Mouse (Mus musculus): ENCODE results near the gene Lyve1. TPM values are rescaled to one million over a fixed set of nuclear protein-coding genes. Genes with fewer than 3 reads are reported as not detected.

The Lyve1 gene
- polyA plus RNA-seq, 1 experiment from 2014 or later = 5.7 TPM

DNA sequence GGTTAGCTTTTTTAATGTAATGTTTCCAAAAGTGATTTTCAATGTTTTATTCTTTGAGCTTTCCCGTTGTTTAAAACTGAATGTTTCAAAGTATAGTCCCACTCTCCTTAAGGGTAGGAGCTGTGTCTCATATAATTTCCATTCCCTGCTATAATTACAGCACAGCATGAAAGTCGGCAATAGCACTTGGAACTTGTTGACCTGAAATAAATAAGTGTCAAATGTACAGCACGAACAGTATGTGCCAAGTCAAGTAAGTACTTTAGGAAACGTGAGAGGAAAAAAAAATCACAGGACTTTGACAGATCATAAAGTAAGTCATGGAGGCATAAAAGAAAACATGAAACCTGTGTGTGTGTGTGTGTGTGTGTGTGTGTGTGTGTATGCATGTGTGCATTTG lies 41.0 kb downstream of the Lyve1 start:
- Histone ChIP-seq H3K9me3 (replicated peaks) (no peaks in the 10 kb centered on the region), H3K27me3 (replicated peaks) (no peaks in the 10 kb centered on the region), H3K4me2 (no peak overlapping the region), H3K9ac (replicated peaks) (no peak overlapping the region), H3K27ac (replicated peaks) (no peak overlapping the region), H3K4me1 (peaks cover 14% of the 10 kb centered on the region; the same call in 1 of the 2 replicates), H3K4me3 (replicated peaks) (no peak overlapping the region), H3K36me3 (peaks cover 26% of the 10 kb centered on the region)
- ATAC-seq (ENCODE audit: low FRiP score) = no peak
- 59% methylated on average over 4 of the region's 4 CpGs for WGBS

DNA sequence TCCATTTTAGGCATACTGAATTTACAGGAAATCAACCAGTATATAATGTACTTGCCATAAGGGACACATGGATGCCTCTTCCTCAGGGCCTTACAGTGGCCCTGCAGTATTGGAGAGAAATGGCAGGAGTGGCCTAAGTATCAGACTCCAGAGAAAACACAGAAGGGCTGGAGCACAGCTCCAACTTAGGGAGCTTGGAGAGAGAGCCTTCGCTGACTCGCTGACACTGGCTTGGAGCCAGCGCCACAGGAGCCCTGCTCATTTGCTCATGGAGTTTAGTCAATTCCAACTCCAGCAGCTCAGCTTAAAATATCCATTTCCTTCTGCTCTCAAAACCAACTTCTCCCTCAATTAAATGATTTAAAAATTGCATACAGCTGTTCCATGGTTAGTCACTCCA lies 41.4 kb downstream of the Lyve1 start:
- H3K9me3 ChIP-seq (replicated peaks) = no peaks in the 10 kb centered on the region
- ATAC-seq (ENCODE audit: low FRiP score) = no peak
- no peak overlapping the region for H3K4me2 ChIP-seq
- H3K27ac ChIP-seq (replicated peaks) = peak overlapping the region; percentile 37; the same call in 1 of the 2 replicates
- peaks cover 23% of the 10 kb centered on the region for H3K36me3 ChIP-seq
- H3K4me3 ChIP-seq (replicated peaks) = no peak overlapping the region
- H3K4me1 ChIP-seq = peaks cover 14% of the 10 kb centered on the region; the same call in 1 of the 2 replicates
- H3K9ac ChIP-seq (replicated peaks) = no peak overlapping the region
- 53% methylated on average over 3 of the region's 3 CpGs for WGBS
- H3K27me3 ChIP-seq (replicated peaks) = no peaks in the 10 kb centered on the region

DNA sequence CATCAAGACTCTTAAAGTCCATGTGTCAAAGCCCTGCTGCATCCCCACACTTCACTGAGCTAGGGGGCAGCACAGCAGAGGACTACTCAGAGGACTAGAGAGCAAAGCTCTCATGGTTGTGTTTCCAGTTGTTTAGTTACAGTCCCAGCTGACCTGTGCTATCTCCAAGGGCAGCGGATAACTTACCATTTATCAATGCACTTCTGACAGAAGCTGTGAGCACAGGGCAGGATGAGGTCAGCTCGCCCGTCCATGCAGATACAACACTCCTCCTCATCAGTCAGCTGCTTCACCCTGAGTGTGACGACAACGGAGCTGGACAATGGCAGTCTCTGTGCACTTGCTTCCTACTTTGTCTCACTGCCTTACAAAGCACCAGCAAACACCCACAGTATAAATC lies 42.0 kb downstream of the Lyve1 start:
- WGBS = 13% methylated on average over 5 of the region's 5 CpGs
- peaks cover 23% of the 10 kb centered on the region for H3K36me3 ChIP-seq
- no peaks in the 10 kb centered on the region for H3K27me3 ChIP-seq (replicated peaks)
- H3K27ac ChIP-seq (replicated peaks) = peak overlapping the region; percentile 37; the same call in 1 of the 2 replicates
- H3K4me1 ChIP-seq = peaks cover 14% of the 10 kb centered on the region; the same call in 1 of the 2 replicates
- no peaks in the 10 kb centered on the region for H3K9me3 ChIP-seq (replicated peaks)
- ATAC-seq (ENCODE audit: low FRiP score) = no peak; the same call in 1 of the 2 replicates
- H3K4me3 ChIP-seq (replicated peaks) = no peak overlapping the region
- H3K4me2 ChIP-seq = no peak overlapping the region
- no peak overlapping the region for H3K9ac ChIP-seq (replicated peaks)

DNA sequence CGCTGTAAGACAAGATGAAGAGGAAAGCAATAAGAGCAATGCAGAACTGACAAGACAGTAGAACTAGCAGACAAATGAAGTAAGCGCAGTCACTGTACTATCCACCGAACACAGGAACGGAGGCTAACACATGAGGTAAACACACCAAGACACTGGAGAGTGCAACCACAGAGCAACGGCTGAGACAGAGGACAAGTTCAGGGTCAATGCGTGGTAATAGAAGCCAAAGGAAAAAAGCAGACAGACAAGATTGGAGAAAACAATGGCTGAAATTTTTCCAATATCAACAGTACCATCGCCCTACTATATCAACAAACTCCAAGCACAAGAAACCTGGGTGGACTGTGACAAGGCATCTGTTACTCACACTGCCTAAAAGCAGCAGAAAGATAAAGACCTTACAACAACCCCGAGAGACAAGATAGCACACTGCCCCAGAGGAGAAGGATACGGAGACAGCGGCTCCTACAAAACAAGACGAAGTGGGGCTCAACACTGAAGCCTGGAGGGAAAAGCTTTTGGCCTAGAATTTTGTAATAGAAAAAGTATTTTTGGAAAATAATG lies 44.2 kb downstream of the Lyve1 start:
- ATAC-seq (ENCODE audit: low FRiP score) = no peak
- no peak overlapping the region for H3K9ac ChIP-seq (replicated peaks)
- no peak overlapping the region for H3K27ac ChIP-seq (replicated peaks)
- H3K4me1 ChIP-seq = peaks cover 14% of the 10 kb centered on the region; the same call in 1 of the 2 replicates
- no peak overlapping the region for H3K4me3 ChIP-seq (replicated peaks)
- 90% methylated on average over 11 of the region's 11 CpGs for WGBS
- H3K36me3 ChIP-seq = peaks cover 15% of the 10 kb centered on the region
- H3K4me2 ChIP-seq = no peak overlapping the region
- H3K27me3 ChIP-seq (replicated peaks) = no peaks in the 10 kb centered on the region
- no peaks in the 10 kb centered on the region for H3K9me3 ChIP-seq (replicated peaks)

DNA sequence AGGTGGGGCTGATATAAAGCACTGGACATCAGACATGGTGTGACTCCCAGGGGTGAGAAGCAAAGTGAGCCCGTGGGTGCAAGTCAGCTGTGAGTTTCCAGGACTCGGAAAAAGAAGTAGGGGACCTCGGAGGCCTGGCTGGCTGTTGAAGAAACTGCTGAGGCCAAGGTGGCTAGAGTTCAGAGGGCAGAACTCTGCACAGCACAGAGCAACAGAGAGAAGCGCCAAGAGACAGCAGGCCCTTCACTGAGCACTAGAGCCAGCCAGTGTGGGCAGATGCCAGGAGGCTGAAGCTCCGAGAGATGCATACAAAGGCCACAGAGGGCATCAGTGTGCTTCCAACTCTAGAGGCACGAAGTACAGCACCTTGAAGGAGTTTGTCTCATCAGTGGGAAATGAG lies 44.8 kb downstream of the Lyve1 start:
- no peak overlapping the region for H3K27ac ChIP-seq (replicated peaks)
- H3K9ac ChIP-seq (replicated peaks) = no peak overlapping the region
- no peak overlapping the region for H3K4me2 ChIP-seq
- no peak overlapping the region for H3K4me3 ChIP-seq (replicated peaks)
- ATAC-seq (ENCODE audit: low FRiP score) = no peak
- 85% methylated on average over 6 of the region's 6 CpGs for WGBS
- no peaks in the 10 kb centered on the region for H3K9me3 ChIP-seq (replicated peaks)
- peaks cover 12% of the 10 kb centered on the region; the same call in 1 of the 2 replicates for H3K4me1 ChIP-seq
- H3K27me3 ChIP-seq (replicated peaks) = no peaks in the 10 kb centered on the region
- H3K36me3 ChIP-seq = peaks cover 11% of the 10 kb centered on the region

DNA sequence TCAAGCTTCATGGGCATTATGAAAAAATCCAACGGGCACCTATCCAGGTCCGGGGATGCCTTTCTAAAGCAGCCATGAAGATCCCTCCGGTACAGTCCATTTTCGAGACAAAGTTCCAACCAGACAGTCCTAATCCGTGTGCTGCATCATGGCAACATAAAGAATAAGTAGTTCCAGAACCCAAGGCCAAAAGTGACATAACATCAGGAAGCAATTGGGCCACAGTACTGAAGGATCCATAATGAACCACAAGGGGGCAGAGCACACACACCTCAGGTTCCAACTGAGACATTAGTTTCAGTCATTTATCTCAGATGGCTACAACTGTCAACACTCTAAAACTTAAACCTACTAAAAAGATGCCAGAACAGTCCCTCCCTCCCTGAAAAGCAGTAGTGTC lies 47.0 kb downstream of the Lyve1 start:
- H3K36me3 ChIP-seq = peaks cover 15% of the 10 kb centered on the region
- peak; percentile 53; the same call in 1 of the 2 replicates for ATAC-seq (ENCODE audit: low FRiP score)
- no peaks in the 10 kb centered on the region for H3K27me3 ChIP-seq (replicated peaks)
- 78% methylated on average over 5 of the region's 5 CpGs for WGBS
- no peak overlapping the region for H3K4me3 ChIP-seq (replicated peaks)
- no peak overlapping the region for H3K4me2 ChIP-seq
- 0 out of 2 replicates have a peak, but pooled peaks cover under 1% of the 10 kb centered on the region for H3K4me1 ChIP-seq
- no peak overlapping the region for H3K9ac ChIP-seq (replicated peaks)
- no peaks in the 10 kb centered on the region for H3K9me3 ChIP-seq (replicated peaks)
- H3K27ac ChIP-seq (replicated peaks) = no peak overlapping the region

DNA sequence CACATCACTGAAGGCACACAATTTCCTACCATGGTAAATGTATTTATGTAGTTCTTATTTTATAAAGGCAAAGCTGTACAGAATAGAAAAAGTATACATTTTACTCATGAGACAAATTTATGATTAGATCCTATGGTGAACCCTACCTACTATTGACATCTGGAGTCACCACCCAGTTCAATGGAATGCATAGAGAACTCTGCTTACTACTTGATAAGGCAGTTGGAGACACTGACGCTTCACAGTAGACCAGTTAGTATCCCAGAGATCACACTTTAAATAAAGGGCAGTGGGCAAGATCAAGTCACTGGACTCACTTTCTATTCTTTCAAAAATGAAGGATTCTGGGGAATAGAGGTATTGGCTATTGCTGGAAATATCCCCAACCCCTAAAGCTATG lies 49.1 kb downstream of the Lyve1 start:
- no peak overlapping the region for H3K4me2 ChIP-seq
- no peaks in the 10 kb centered on the region for H3K9me3 ChIP-seq (replicated peaks)
- 95% methylated on average over 1 of the region's 1 CpGs for WGBS
- H3K9ac ChIP-seq (replicated peaks) = no peak overlapping the region
- no peak overlapping the region for H3K4me3 ChIP-seq (replicated peaks)
- H3K27me3 ChIP-seq (replicated peaks) = no peaks in the 10 kb centered on the region
- H3K4me1 ChIP-seq = 0 out of 2 replicates have a peak, but pooled peaks cover 7% of the 10 kb centered on the region
- no peak overlapping the region for H3K27ac ChIP-seq (replicated peaks)
- H3K36me3 ChIP-seq = peaks cover 15% of the 10 kb centered on the region
- no peak for ATAC-seq (ENCODE audit: low FRiP score)

DNA sequence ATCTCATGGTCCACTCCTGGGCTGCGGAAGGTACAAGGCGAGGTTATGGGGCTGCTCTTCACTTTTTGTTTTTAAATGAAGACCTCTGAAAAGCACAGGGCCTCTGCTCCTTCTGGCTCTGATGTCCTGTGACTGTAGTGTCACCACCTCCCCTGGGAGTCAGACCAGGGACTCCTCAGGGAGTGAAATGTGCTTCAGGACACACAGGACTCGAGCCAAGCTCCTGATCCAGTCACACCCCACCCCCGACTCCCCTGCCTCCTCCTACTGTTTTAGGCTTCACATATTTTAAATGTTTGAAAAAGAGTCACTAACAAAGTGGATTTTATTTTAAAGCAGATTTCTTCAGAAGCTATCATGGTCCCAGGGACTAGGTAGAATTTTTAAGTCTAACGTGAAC lies 51.5 kb downstream of the Lyve1 start:
- Histone ChIP-seq H3K27ac (replicated peaks) (no peak overlapping the region), H3K9ac (replicated peaks) (no peak overlapping the region), H3K9me3 (replicated peaks) (no peaks in the 10 kb centered on the region), H3K4me3 (replicated peaks) (no peak overlapping the region), H3K36me3 (peaks cover 11% of the 10 kb centered on the region), H3K4me1 (0 out of 2 replicates have a peak, but pooled peaks cover 7% of the 10 kb centered on the region), H3K27me3 (replicated peaks) (no peaks in the 10 kb centered on the region), H3K4me2 (no peak overlapping the region)
- no peak for ATAC-seq (ENCODE audit: low FRiP score)
- WGBS = 81% methylated on average over 5 of the region's 5 CpGs

DNA sequence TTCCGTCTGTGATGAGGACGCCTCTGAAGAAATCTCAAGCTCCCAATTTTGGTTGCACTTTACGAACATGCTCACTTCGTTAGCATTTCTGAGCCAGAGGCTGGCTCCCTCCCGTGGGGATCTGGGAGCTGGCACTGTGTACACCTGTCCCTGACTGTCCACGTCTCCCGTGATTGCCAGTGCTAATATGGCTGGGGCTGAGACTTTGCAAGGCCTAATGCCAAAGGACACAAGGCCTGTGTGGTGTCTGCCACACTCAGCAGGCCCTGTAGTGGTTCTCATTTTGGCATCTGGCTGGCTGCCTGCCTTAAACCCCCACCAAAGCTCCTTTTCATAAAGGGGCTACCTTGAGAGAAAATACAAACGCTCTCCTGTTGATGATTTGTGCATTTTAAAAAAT lies 52.0 kb downstream of the Lyve1 start:
- no peak overlapping the region for H3K27ac ChIP-seq (replicated peaks)
- ATAC-seq (ENCODE audit: low FRiP score) = no peak
- no peaks in the 10 kb centered on the region for H3K9me3 ChIP-seq (replicated peaks)
- WGBS = 82% methylated on average over 8 of the region's 8 CpGs
- H3K27me3 ChIP-seq (replicated peaks) = no peaks in the 10 kb centered on the region
- H3K9ac ChIP-seq (replicated peaks) = no peak overlapping the region
- peaks cover 11% of the 10 kb centered on the region for H3K36me3 ChIP-seq
- no peak overlapping the region for H3K4me2 ChIP-seq
- no peak overlapping the region for H3K4me3 ChIP-seq (replicated peaks)
- H3K4me1 ChIP-seq = 0 out of 2 replicates have a peak, but pooled peaks cover 7% of the 10 kb centered on the region

DNA sequence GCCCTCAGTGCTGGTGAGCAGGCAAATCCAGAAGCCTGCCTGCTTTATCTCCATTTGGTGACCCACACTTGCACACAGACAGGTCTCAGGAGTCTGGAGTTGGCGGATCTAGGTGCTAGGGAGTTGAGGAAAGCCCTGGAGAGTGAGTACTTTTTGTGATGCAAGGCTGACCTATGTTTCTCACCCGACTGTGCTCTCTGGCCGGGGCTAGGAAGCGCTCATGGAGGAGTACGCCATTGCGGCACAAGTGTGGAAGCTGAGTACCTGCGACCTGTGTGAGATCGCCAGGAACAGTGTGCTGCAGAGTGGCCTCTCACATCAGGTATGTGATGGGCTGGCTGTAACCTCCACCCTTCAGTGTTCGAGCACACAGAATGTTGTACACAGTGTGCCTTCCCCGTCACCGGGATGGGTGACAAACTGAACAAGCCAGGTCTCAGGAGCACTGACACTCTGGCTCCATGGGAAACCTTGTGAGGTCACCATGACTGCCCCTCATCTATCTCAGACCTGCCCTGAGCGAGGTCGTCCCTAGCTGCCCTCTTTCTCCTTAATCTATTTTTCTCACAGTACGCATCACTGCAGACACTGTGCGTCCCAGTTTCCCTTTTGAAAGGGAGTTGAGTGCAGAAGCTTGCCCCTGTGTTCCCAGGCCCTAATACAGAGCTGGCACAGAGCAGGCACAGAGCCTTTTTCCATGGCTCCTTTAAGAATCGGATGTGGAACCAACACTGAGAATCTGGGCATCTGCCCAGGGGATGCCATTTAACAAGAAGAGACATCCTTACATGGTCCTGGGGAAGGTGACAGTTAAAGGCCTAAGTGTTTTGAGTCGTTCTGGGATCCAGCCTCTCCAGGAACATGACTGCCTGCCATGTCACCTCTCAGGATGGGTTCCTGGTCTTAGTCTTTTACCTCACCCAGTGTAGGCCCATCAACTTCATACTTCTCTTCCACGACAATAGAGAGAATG lies 53.2 kb downstream of the Lyve1 start:
- H3K36me3 ChIP-seq = peaks cover 11% of the 10 kb centered on the region
- peak overlapping the region; percentile 54; the same call in 1 of the 2 replicates for H3K27ac ChIP-seq (replicated peaks)
- 82% methylated on average over 18 of the region's 18 CpGs for WGBS
- H3K4me2 ChIP-seq = no peak overlapping the region
- no peaks in the 10 kb centered on the region for H3K27me3 ChIP-seq (replicated peaks)
- no peak for ATAC-seq (ENCODE audit: low FRiP score)
- 0 out of 2 replicates have a peak, but pooled peaks cover 7% of the 10 kb centered on the region for H3K4me1 ChIP-seq
- H3K9ac ChIP-seq (replicated peaks) = no peak overlapping the region
- H3K4me3 ChIP-seq (replicated peaks) = no peak overlapping the region
- no peaks in the 10 kb centered on the region for H3K9me3 ChIP-seq (replicated peaks)

DNA sequence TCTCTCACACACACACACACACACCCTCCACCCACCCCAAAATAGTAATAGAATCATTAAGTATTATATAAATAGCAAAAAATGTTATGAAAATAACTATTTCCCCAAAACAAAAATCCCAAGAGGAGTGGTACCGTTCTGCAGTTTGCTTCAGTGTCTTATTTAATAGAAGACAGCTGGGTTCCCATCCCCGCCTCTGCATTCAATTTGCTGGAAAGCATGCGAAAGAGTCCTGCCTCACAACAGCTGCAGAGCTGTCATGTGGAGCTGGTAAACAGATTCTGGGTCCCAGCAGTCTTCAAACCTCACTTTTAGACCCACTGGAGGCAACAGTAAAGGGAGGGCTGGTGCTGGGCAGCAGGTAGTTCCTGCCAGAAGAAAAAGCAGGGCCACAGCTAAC lies 54.1 kb downstream of the Lyve1 start:
- H3K9me3 ChIP-seq (replicated peaks) = no peaks in the 10 kb centered on the region
- 51% methylated on average over 3 of the region's 3 CpGs for WGBS
- no peak overlapping the region for H3K9ac ChIP-seq (replicated peaks)
- H3K4me2 ChIP-seq = no peak overlapping the region
- 0 out of 2 replicates have a peak, but pooled peaks cover 11% of the 10 kb centered on the region for H3K4me1 ChIP-seq
- no peaks in the 10 kb centered on the region for H3K27me3 ChIP-seq (replicated peaks)
- no peak overlapping the region for H3K4me3 ChIP-seq (replicated peaks)
- H3K36me3 ChIP-seq = peaks cover 8% of the 10 kb centered on the region
- peak overlapping the region; percentile 54; the same call in 1 of the 2 replicates for H3K27ac ChIP-seq (replicated peaks)
- no peak for ATAC-seq (ENCODE audit: low FRiP score)

Data from neural tube, embryonic 15.5 days (tissue).